Mouse (Mus musculus) frontal cortex, postnatal 25 days (tissue): ENCODE results near the gene Rpl7a.

Experiments
- DNase-seq, 2 experiments: peaks; one replicate each; pipeline ENCODE4 v3.0.0; 2022; ENCODE audit warnings: low spot score in 2 of 2

Rpl7a gene

DNA sequence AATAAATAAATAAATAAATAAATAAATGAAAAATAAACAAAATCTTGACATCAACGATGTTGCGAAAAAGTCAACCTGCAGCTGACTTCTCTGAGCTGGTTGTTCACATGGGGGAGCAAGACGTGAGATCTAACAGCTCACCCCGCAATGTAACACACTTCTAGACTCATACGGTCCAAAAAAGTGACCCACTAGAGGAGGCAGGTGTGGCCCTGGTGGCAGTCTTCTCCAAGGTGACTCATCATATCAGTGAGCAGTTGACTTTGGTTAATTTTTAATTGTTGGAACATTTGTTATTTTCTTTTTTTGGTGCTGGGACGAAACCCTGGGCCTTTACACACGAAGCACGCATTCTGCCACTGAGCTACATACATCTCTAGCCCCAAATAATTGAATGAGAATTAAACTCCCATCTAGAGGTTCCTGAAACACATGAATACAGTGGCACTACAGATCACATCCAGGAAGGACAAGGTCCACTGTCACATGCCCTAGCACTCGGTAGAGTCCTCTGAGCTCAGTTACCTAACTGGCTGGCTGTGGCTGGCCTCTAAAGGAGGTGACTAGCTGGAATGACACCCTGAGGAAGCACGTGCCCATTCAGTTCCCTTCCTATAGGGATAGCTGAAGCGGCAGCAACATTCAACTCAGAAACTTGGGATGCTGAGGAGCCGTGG, 46.4 kb downstream of the Rpl7a start:
- DNase-seq: no peak

DNA sequence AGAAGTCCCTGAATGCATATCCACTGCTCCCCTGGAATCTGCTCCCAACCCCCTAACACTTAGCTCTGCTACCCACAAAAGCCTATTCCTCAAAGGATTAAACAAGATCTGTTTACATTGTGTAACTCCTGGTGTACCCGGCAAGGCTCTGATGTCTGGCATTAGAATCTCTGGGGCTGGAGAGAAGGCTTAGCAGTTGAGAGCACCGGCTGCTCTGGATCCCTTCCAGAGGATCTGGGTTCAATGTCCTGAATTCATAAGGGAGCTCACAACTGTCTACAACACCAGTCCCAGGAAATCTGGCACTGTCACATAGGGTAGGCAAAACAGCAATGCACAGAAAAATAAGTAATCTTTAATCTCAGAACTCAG, 46.9 kb downstream of the Rpl7a start:
- DNase-seq: no peak

DNA sequence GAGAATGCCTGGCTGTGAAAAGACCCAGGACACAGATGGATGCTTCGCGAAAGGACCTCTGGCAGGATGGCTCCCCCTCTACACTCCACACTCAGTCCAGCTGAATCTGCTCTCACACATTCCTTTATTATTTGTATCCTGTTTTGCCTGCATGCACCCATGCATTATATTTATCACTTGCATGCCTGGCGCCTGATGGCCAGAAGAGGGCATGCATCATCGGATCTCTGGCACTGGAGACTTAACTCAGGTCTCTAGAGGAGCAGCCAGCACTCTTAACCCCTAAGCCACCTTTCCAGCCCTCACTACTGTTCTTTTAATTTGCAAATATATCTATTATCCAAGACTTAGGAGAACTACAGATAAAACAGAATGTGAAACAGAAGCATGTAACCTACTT, 50.2 kb downstream of the Rpl7a start:
- no peak for DNase-seq
